In genomic region chr15:30302824-30303223, GRCm38 (mm10) we compare ENCODE assay signal across 15 mouse cellular contexts.
DNase-seq lines count a peak whose midpoint lies in the region; ATAC-seq and TF ChIP-seq lines count a peak whose summit lies in the region.
"Had no signal": no experiment of that assay in that cellular context is flagged by ENCODE, and none has a peak within 500 bp of the region (broad histone marks: within the 10 kb centered on the region; RNA-seq: fewer than 3 reads in every experiment).

No protein-coding gene starts in this region.

- no peak for TF ChIP-seq POLR2A in brain, embryonic 14.5 days (IDR thresholded peaks at IDR 0.05; ENCODE audit: borderline replicate concordance, extremely low read depth, insufficient read depth, insufficient read length, poor library complexity, severe bottlenecking)

- ATAC-seq in kidney, postnatal 0 days (replicated peaks; ENCODE audit: low FRiP score, low read depth) = no peak
- ATAC-seq in erythroid progenitor cell, adult 5-6 weeks (replicated peaks; ENCODE audit: low FRiP score, poor library complexity, severe bottlenecking) = no peak
- ATAC-seq: activated CD4-positive, CD25-positive, alpha-beta regulatory T cell, adult 4 months had no signal

- H3K4me2 ChIP-seq in kidney, postnatal 0 days (ENCODE audit: low read length) = no peak overlapping the region
- H3K4me2 ChIP-seq: heart, embryonic 13.5 days; hindbrain, embryonic 13.5 days had no signal

- H3K4me1 ChIP-seq in kidney, postnatal 0 days (replicated peaks; ENCODE audit: insufficient read depth, low read length) = no peaks in the 10 kb centered on the region
- H3K4me1 ChIP-seq: heart, embryonic 13.5 days; hindbrain, embryonic 13.5 days had no signal

- no peak for DNase-seq in kidney, postnatal 0 days (ENCODE audit: low spot score)
- no peak for DNase-seq in kidney, postnatal 10 days
- DNase-seq in 3T3-L1 (ENCODE audit: low read depth, low spot score) (peak; percentile 12), A20 (ENCODE audit: low read depth, low spot score) (peak; percentile 1)
- DNase-seq in brain, embryonic 14.5 days (ENCODE audit: low read depth) = no peak
- no peak for DNase-seq in testis, postnatal 14 days (ENCODE audit: low spot score)
- DNase-seq: adrenal gland, postnatal 36 days; cerebellum, adult 11 months; gastrocnemius, postnatal 14 days; left cerebral cortex, postnatal 4 days; lung, adult 18-20 months had no signal

- H3K4me3 ChIP-seq in kidney, postnatal 0 days (replicated peaks; ENCODE audit: low read depth, low read length) = no peak overlapping the region
- H3K4me3 ChIP-seq: heart, embryonic 13.5 days; hindbrain, embryonic 13.5 days had no signal

- no peaks in the 10 kb centered on the region for H3K27me3 ChIP-seq in kidney, postnatal 0 days (ENCODE audit: insufficient read depth, low read length)
- H3K27me3 ChIP-seq: heart, embryonic 13.5 days; hindbrain, embryonic 13.5 days had no signal

- no peaks in the 10 kb centered on the region for H3K36me3 ChIP-seq in kidney, postnatal 0 days (ENCODE audit: insufficient read depth, low read length)
- H3K36me3 ChIP-seq: heart, embryonic 13.5 days; hindbrain, embryonic 13.5 days had no signal

- 72% methylated on average over 2 of the region's 2 CpGs for WGBS in kidney, postnatal 0 days

- H3K27ac ChIP-seq in kidney, postnatal 0 days = no peak overlapping the region
- H3K27ac ChIP-seq: heart, embryonic 13.5 days; hindbrain, embryonic 13.5 days had no signal

- H3K9ac ChIP-seq in kidney, postnatal 0 days (ENCODE audit: low read depth, low read length) = no peak overlapping the region
- H3K9ac ChIP-seq: heart, embryonic 13.5 days; hindbrain, embryonic 13.5 days had no signal

- peak; percentile 45 for TF ChIP-seq CTCF in kidney, postnatal 0 days (IDR thresholded peaks at IDR 0.05; ENCODE audit: low read depth)
- TF ChIP-seq CTCF in brain, embryonic 14.5 days (IDR thresholded peaks at IDR 0.05; ENCODE audit: borderline replicate concordance, extremely low read depth, insufficient read depth, insufficient read length) = peak; percentile 38; the same call in 1 of the 2 replicates

- no peaks in the 10 kb centered on the region for H3K9me3 ChIP-seq in kidney, postnatal 0 days (replicated peaks; ENCODE audit: low read length)
- H3K9me3 ChIP-seq: hindbrain, embryonic 13.5 days had no signal

Comparison
In these comparisons a context has a peak if more than half of its experiments do, and no peak if none do; other contexts are left out.
1. DNase-seq: peak in 3T3-L1 (single experiment) and A20 (single experiment); none in kidney, postnatal 0 days (single experiment), kidney, postnatal 10 days (single experiment), brain, embryonic 14.5 days (single experiment) and testis, postnatal 14 days (single experiment).